In the genomic region with DNA sequence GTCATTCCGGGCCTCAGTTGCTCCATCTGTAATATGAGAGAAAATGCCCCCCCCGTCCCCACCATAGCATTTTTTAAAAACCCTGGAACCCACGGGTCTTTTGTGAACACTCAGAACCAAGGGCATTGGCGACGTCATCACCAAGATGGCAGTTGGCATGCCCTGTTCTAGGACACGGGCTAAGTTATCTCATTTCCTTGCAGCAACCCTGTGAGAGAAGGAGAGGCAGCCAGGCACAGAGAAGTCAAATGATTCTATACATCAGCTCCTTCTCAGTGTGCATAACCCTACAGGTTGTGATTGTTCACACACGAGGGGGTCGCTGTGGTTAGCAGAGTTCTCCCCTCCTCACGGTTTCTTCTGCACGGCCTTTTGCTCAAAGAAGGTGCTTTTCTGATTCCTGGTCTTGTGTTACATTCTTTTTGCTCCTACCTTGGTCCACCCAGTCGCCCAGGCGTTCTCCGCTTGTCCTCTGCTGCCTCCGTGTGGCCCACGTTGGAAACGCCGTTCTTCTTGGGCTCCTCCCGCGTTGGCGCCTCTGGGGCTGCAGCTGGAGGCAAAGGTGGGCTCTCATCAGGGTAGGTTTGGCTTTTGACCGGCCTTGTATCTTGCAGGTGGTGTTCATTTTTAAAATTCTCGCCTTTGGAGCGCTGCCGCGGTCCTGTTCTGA, we compare ENCODE assay signal across 8 mouse cellular contexts. TPM values are rescaled to one million over a fixed set of nuclear protein-coding genes. Genes with fewer than 3 reads are reported as not detected.
DNase-seq lines count a peak whose midpoint lies in the region; ATAC-seq lines count a peak whose summit lies in the region.

No protein-coding gene starts in this region.

- H3K4me1 ChIP-seq in intestine, embryonic 14.5 days (replicated peaks; ENCODE audit: control insufficient read depth, insufficient read depth, low read length) = no peaks in the 10 kb centered on the region

- 17% methylated on average over 25 of the region's 25 CpGs for WGBS in intestine, embryonic 14.5 days

- H3K9ac ChIP-seq in intestine, embryonic 14.5 days (ENCODE audit: low read length) = no peak overlapping the region

- H3K27ac ChIP-seq in intestine, embryonic 14.5 days (ENCODE audit: low read depth) = no peak overlapping the region

- 0 out of 2 replicates have a peak, but pooled peaks cover 5% of the 10 kb centered on the region for H3K27me3 ChIP-seq in intestine, embryonic 14.5 days (replicated peaks; ENCODE audit: control insufficient read depth, insufficient read depth, low read length)

- no peak overlapping the region for H3K4me3 ChIP-seq in intestine, embryonic 14.5 days (ENCODE audit: low read depth, low read length)

- H3K4me2 ChIP-seq in intestine, embryonic 14.5 days (ENCODE audit: low read length) = no peak overlapping the region

- DNase-seq in ZHBTc4 (ENCODE audit: low read depth, low spot score) = peak; percentile 89
- peak; percentile 74 to 75 for DNase-seq in cerebellum, postnatal 36 days
- DNase-seq in gastrocnemius, postnatal 10 days = peak; percentile 87
- DNase-seq in intestine, embryonic 14.5 days (ENCODE audit: low spot score) = peak; percentile 97
- DNase-seq in left cerebral cortex, adult 9 months (ENCODE audit: low spot score in 2 of 2) = peak; percentile 31 to 90
- DNase-seq in mesoderm, embryonic 11.5 days (ENCODE audit: low read depth, low spot score) = peak; percentile 83
- peak; percentile 83 for DNase-seq in right cerebral cortex, postnatal 25 days
- peak; percentile 52 to 85 for DNase-seq in urinary bladder, postnatal 4 days (ENCODE audit: low spot score in 2 of 2)

- H3K9me3 ChIP-seq in intestine, embryonic 14.5 days (ENCODE audit: control insufficient read depth, low read length) = no peaks in the 10 kb centered on the region

- H3K36me3 ChIP-seq in intestine, embryonic 14.5 days (ENCODE audit: control insufficient read depth, insufficient read depth, low read length) = no peaks in the 10 kb centered on the region

- peak; percentile 57; the same call in 1 of the 2 replicates for ATAC-seq in intestine, embryonic 14.5 days (replicated peaks; ENCODE audit: low FRiP score, low TSS enrichment, low read depth)

RNA-seq across cellular contexts. Expression of gene Dmrta2, which starts 44.2 kb away (rescaled TPM):
- under 1 TPM; 0.35 to 0.36 TPM for total RNA-seq in gastrocnemius, postnatal 10 days (2021)
- 0.05 and 0.08 TPM in 2 replicates for polyA plus RNA-seq in intestine, embryonic 14.5 days (2014; fragmentation: Nextera tagmentation; extraction: Ambion mirVana)
